Mouse (Mus musculus) neural tube, embryonic 12.5 days (tissue): ENCODE results near the gene Gm13285. TPM values are rescaled to one million over a fixed set of nuclear protein-coding genes. Genes with fewer than 3 reads are reported as not detected.
"Not testable (repeated sequence)": the region's sequence is repeated elsewhere in the genome, so short reads cannot be mapped to it uniquely, and the experiment has no call there.

Source experiments
- ATAC-seq: fragments of 200-750 bp; cut with Nextera tagmentation; 2 replicates; pipeline ENCODE4 v1.8.0; 2017; ENCODE audit warnings: low read depth, mild to moderate bottlenecking, moderate TSS enrichment, moderate library complexity; ENCODE audit not compliant: low FRiP score
- H3K27ac ChIP-seq: fragments of 300-500 bp; sonication (generic); 2 replicates; pipeline ENCODE4 v1.5.1; 2016
- H3K27me3 ChIP-seq: fragments of 300-500 bp; sonication (generic); replicated peaks from 2 replicates; pipeline ENCODE4 v1.6.1; 2016; ENCODE audit warnings: mild to moderate bottlenecking
- H3K36me3 ChIP-seq: fragments of 300-500 bp; sonication (generic); 2 replicates; pipeline ENCODE4 v1.6.1; 2016; ENCODE audit warnings: mild to moderate bottlenecking
- H3K4me1 ChIP-seq: fragments of 300-500 bp; sonication (generic); 2 replicates; pipeline ENCODE4 v1.6.1; 2016
- H3K4me2 ChIP-seq: fragments of 300-500 bp; sonication (generic); replicated peaks from 2 replicates; pipeline ENCODE4 v1.6.1; 2016; ENCODE audit warnings: mild to moderate bottlenecking
- H3K4me3 ChIP-seq: fragments of 300-500 bp; sonication (generic); 2 replicates; pipeline ENCODE4 v1.5.1; 2016
- H3K9ac ChIP-seq: fragments of 300-500 bp; sonication (generic); 2 replicates; pipeline ENCODE4 v1.6.1; 2016; ENCODE audit warnings: mild to moderate bottlenecking
- H3K9me3 ChIP-seq: fragments of 300-500 bp; sonication (generic); 2 replicates; pipeline ENCODE4 v1.6.1; 2016; ENCODE audit warnings: mild to moderate bottlenecking
- WGBS: fragments of 180-500 bp; shearing (Covaris S2); methylation state at CpG from one replicate; pipeline ENCODE4 v1.1.7; 2016; 5-methylcytosine and 5-hydroxymethylcytosine counted together
- polyA plus RNA-seq: library from polyadenylated mRNA; unstranded; fragments of >200 nt; fragmentation: Nextera tagmentation; extraction: Ambion mirVana; gene quantifications from 2 replicates; pipeline ENCODE4 v1.2.1, GENCODE M21; 2016

The Gm13285 gene
- polyA plus RNA-seq, 1 experiment from 2014 or later: 0.58 TPM

- not testable (repeated sequence) for H3K9me3 ChIP-seq, H3K4me2 ChIP-seq, H3K4me3 ChIP-seq, ATAC-seq, H3K27ac ChIP-seq, H3K9ac ChIP-seq, H3K27me3 ChIP-seq, H3K36me3 ChIP-seq, H3K4me1 ChIP-seq
- WGBS: no CpG with 5 or more reads among the region's 29 CpGs
Measured at GRCm38 (mm10) chr4:88776622-88777021, 22.8 kb upstream of the Gm13285 start, which contains the start of gene Gm13289. TSS of gene Gm13289 (plus strand) at chr4:88776922.

- not testable (repeated sequence) for H3K9me3 ChIP-seq, H3K36me3 ChIP-seq, H3K9ac ChIP-seq, H3K27me3 ChIP-seq, H3K27ac ChIP-seq, H3K4me2 ChIP-seq, H3K4me1 ChIP-seq, ATAC-seq, H3K4me3 ChIP-seq
- WGBS: no CpG with 5 or more reads among the region's 29 CpGs
Measured at GRCm38 (mm10) chr4:88779550-88779949, 19.9 kb upstream of the Gm13285 start, which contains the start of gene Gm13272. TSS of gene Gm13272 (plus strand) at chr4:88779850.

GRCm38 (mm10) chr4:88780320-88780719 lies 19.1 kb upstream of the Gm13285 start:
- H3K4me1 ChIP-seq: not testable (repeated sequence)

GRCm38 (mm10) chr4:88781831-88782230 lies 17.6 kb upstream of the Gm13285 start, which contains the start of gene Ifnz:
TSS of gene Ifnz (plus strand) at chr4:88782131.
- H3K36me3 ChIP-seq, ATAC-seq, H3K27ac ChIP-seq, H3K27me3 ChIP-seq, H3K4me1 ChIP-seq, H3K9me3 ChIP-seq, H3K4me3 ChIP-seq, H3K9ac ChIP-seq: not testable (repeated sequence)
- peak within 1 kb of the TSS; percentile 44 for H3K4me2 ChIP-seq
- 20% methylated on average over 5 of the region's 7 CpGs for WGBS

More at GRCm38 (mm10) chr4:88780320-88780719, 19.1 kb upstream of the Gm13285 start:
- H3K9ac ChIP-seq, H3K27ac ChIP-seq, H3K27me3 ChIP-seq, H3K4me3 ChIP-seq, H3K36me3 ChIP-seq, H3K4me2 ChIP-seq, H3K9me3 ChIP-seq, ATAC-seq: not testable (repeated sequence)
- WGBS: 52% methylated on average over 16 of the region's 18 CpGs

- H3K4me1 ChIP-seq, H3K4me3 ChIP-seq, H3K9me3 ChIP-seq, H3K36me3 ChIP-seq, H3K27ac ChIP-seq, H3K9ac ChIP-seq, H3K27me3 ChIP-seq, ATAC-seq: not testable (repeated sequence)
- H3K4me2 ChIP-seq: peak overlapping the region; percentile 44
- WGBS: under 1% methylated on average over 17 of the region's 31 CpGs
Measured at GRCm38 (mm10) chr4:88782335-88782734, 17.1 kb upstream of the Gm13285 start.

- H3K4me2 ChIP-seq: not testable (repeated sequence)
Measured at GRCm38 (mm10) chr4:88785409-88785808, 14.1 kb upstream of the Gm13285 start, which contains the start of gene Gm13276. TSS of gene Gm13276 (plus strand) at chr4:88785709.

GRCm38 (mm10) chr4:88788402-88788801 lies 11.1 kb upstream of the Gm13285 start, which contains the start of gene Gm13277:
TSS of gene Gm13277 (plus strand) at chr4:88788632.
- WGBS: 0% methylated on average over 4 of the region's 28 CpGs
- not testable (repeated sequence) for H3K36me3 ChIP-seq, H3K4me3 ChIP-seq, H3K27ac ChIP-seq, H3K9ac ChIP-seq, H3K9me3 ChIP-seq, H3K4me1 ChIP-seq, H3K4me2 ChIP-seq, H3K27me3 ChIP-seq, ATAC-seq

More at GRCm38 (mm10) chr4:88785409-88785808, 14.1 kb upstream of the Gm13285 start, which contains the start of gene Gm13276:
- no CpG with 5 or more reads among the region's 27 CpGs for WGBS
- H3K27me3 ChIP-seq, H3K36me3 ChIP-seq, H3K4me1 ChIP-seq, H3K27ac ChIP-seq, H3K4me3 ChIP-seq, H3K9ac ChIP-seq, H3K9me3 ChIP-seq, ATAC-seq: not testable (repeated sequence)

GRCm38 (mm10) chr4:88791250-88791649 lies 8.2 kb upstream of the Gm13285 start, which contains the start of gene Gm13278:
TSS of gene Gm13278 (plus strand) at chr4:88791550.
- not testable (repeated sequence) for H3K4me2 ChIP-seq, ATAC-seq, H3K9ac ChIP-seq, H3K27me3 ChIP-seq, H3K27ac ChIP-seq, H3K4me3 ChIP-seq, H3K36me3 ChIP-seq, H3K9me3 ChIP-seq, H3K4me1 ChIP-seq
- no CpG with 5 or more reads among the region's 28 CpGs for WGBS

- H3K9me3 ChIP-seq, H3K36me3 ChIP-seq, H3K4me1 ChIP-seq, H3K4me2 ChIP-seq, ATAC-seq, H3K27ac ChIP-seq, H3K27me3 ChIP-seq, H3K9ac ChIP-seq, H3K4me3 ChIP-seq: not testable (repeated sequence)
- 0% methylated on average over 11 of the region's 52 CpGs for WGBS
Measured at GRCm38 (mm10) chr4:88793936-88794675, 5.4 kb upstream of the Gm13285 start, which contains the start of gene Gm13275. TSS of gene Gm13275 (plus strand) at chr4:88794487.

GRCm38 (mm10) chr4:88797097-88797496 lies 2.4 kb upstream of the Gm13285 start, which contains the start of gene Gm13279:
TSS of gene Gm13279 (plus strand) at chr4:88797397.
- H3K27me3 ChIP-seq, H3K4me2 ChIP-seq, H3K4me3 ChIP-seq, H3K27ac ChIP-seq, H3K9ac ChIP-seq, ATAC-seq, H3K36me3 ChIP-seq, H3K9me3 ChIP-seq, H3K4me1 ChIP-seq: not testable (repeated sequence)
- no CpG with 5 or more reads among the region's 28 CpGs for WGBS

GRCm38 (mm10) chr4:88802954-88803353 lies 3.5 kb downstream of the Gm13285 start, which contains the start of gene Gm13287:
TSS of gene Gm13287 (plus strand) at chr4:88803254.
- H3K4me3 ChIP-seq, H3K4me2 ChIP-seq, ATAC-seq, H3K27ac ChIP-seq, H3K4me1 ChIP-seq, H3K27me3 ChIP-seq, H3K36me3 ChIP-seq, H3K9ac ChIP-seq, H3K9me3 ChIP-seq: not testable (repeated sequence)
- WGBS: no CpG with 5 or more reads among the region's 29 CpGs

GRCm38 (mm10) chr4:88805231-88805630 lies 5.8 kb downstream of the Gm13285 start, which contains the start of gene Gm13288:
TSS of gene Gm13288 (plus strand) at chr4:88805531.
- H3K9ac ChIP-seq, H3K27me3 ChIP-seq, H3K4me1 ChIP-seq, H3K9me3 ChIP-seq, H3K27ac ChIP-seq, H3K36me3 ChIP-seq, H3K4me3 ChIP-seq, ATAC-seq: not testable (repeated sequence)
- WGBS: no CpG with 5 or more reads among the region's 8 CpGs
- H3K4me2 ChIP-seq: peak within 1 kb of the TSS; percentile 46
